Mouse (Mus musculus) B cell, adult 2 months (primary cell): ENCODE results near the gene Srp54c.
"Not testable (repeated sequence)": the region's sequence is repeated elsewhere in the genome, so short reads cannot be mapped to it uniquely, and the experiment has no call there.

ENCODE experiments used
- DNase-seq, 2 experiments: peaks; one replicate each; pipeline ENCODE4 v3.0.0; 2022

Gene Srp54c

GRCm38 (mm10) chr12:55229626-55230519 lies at the start of gene Srp54c:
TSS of gene Srp54c (plus strand) at chr12:55230168.
- not testable (repeated sequence) for DNase-seq

- DNase-seq = not testable (repeated sequence)
These were observed 42.3 kb upstream of the Srp54c start for GRCm38 (mm10) chr12:55187686-55188085.

- not testable (repeated sequence) for DNase-seq
These were observed 40.8 kb upstream of the Srp54c start for GRCm38 (mm10) chr12:55189127-55189526.

GRCm38 (mm10) chr12:55199306-55199705 lies 30.7 kb upstream of the Srp54c start, which contains the start of gene 1700047I17Rik2:
TSS of gene 1700047I17Rik2 (plus strand) at chr12:55199592.
- not testable (repeated sequence) for DNase-seq

DNA sequence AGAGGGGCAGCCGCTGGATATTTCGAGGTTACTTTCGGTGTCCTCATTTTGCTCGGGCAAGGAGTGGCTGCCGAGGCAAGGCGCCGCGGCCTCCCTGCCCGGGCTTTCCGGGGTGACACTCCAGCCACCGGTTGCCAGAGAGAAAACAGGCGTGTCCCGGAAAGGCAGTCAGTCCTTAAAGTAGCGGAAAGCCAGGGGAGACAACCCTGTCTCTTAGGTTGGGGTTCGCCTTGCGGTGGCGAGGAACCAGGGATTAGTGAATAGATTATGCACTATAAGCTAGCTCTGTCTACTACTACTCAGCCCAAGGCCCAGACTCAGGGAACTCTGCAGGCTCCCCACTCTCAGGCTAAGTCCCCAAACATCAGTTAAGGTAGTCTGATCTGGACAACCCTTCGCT lies 30.2 kb upstream of the Srp54c start:
- not testable (repeated sequence) for DNase-seq

DNA sequence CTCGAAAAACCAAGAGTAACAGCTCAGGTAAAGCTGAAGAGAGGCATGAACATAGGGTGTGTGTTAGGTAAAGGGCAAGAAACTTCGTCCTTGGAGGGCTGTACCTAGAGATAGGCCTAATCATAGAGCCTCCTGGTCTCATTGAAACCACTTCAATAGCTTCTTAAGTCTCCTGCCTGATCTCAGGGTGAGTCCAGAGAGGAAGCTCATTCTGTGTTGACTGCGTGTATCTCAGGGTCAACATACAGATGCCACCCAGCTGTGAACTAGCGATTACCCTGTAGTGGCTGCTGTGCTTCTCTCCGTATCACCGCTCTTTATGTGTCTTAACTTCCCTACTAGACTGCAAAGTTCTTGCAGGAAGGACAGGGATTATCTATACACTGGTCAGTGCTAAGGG lies 17.0 kb upstream of the Srp54c start:
- not testable (repeated sequence) for DNase-seq

GRCm38 (mm10) chr12:55230520-55230861 lies 523 bp downstream of the Srp54c start:
- peak; percentile 37 to 40 for DNase-seq

DNA sequence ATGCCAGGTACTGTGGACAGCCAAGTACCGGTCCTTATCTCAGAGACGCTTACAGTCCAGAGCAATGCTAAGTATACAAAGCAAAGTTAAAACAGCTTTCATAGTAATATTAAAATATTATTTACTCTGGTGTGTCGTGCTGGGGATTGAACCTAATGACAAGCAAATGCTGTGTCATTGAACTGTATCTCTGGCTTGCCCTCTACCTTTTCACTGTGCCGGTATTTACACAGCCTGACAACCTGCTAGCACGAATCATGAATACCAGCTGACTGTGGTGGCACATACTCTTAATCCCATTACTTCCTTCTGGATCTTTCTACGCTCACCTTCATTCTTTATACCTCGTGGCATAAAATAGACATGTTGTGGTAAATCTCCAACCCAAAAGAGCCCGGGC lies 12.3 kb downstream of the Srp54c start:
- not testable (repeated sequence) for DNase-seq

DNA sequence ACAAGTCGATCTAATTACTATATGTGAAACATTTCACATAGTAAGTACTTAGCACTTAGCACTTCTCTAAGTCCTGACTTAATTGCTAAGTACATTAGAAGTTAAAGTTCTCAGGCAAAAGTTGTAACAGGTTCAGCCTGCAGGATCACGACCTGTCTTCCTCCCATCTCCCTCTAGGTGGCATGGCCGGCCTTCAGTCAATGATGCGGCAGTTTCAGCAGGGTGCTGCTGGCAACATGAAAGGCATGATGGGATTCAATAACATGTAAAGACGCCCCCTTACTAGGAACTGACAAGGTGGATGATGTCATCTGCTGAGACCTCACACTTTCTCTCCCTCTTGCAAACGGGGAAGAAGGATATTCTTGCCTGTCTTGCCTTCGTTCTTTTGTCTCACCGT lies 32.0 kb downstream of the Srp54c start:
- DNase-seq = not testable (repeated sequence)

DNA sequence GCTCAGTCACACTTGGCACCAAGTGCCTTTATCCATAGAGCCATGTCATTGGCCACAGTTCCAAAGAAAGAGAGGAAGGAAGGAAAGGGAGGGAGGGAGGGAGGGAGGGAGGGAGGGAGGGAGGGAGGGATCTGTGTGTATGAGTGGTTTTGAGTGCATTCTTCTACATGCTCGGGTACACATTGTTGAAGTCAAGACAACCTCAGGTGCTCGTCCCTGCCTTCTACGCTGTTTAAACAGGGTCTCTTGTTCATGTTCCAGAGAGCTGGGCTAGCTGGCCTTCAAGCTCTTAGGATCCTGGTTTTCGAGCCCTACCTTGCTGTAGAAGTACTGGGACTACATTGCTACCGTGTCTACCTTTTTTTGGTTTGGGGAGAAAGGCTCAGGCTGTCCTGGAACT lies 33.4 kb downstream of the Srp54c start:
- DNase-seq = not testable (repeated sequence)

- no peak for DNase-seq
These were observed 42.3 kb downstream of the Srp54c start for GRCm38 (mm10) chr12:55272243-55272642.

DNA sequence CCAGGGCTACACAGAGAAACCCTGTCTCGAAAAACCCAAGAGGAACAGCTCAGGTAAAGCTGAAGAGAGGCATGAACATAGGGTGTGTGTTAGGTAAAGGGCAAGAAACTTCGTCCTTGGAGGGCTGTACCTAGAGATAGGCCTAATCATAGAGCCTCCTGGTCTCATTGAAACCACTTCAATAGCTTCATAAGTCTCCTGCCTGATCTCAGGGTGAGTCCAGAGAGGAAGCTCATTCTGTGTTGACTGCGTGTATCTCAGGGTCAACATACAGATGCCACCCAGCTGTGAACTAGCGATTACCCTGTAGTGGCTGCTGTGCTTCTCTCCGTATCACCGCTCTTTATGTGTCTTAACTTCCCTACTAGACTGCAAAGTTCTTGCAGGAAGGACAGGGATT lies 47.6 kb downstream of the Srp54c start:
- DNase-seq = not testable (repeated sequence)

DNA sequence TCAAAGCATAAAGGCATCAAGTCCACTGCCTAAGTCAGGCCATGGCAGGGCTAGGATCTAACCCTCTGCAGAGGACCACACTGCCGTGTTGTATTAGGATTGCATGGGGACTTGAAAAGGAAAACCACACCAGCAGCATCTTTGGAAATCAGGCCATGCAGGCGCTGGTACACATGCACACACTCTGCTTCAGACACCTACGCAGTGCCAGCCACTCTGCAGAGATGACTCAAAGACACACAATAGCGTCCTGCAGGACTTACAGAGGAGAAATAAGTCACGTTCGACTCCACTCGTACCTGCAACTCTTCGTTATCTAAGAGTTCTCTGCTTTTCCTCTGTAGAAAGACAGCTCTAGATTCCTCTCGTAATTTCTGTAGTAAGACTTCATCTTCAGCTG lies 68.1 kb downstream of the Srp54c start:
- DNase-seq = no peak

GRCm38 (mm10) chr12:55299336-55299735 lies 69.4 kb downstream of the Srp54c start, which contains the start of gene 1110008L16Rik:
TSS of gene 1110008L16Rik (plus strand) at chr12:55299577.
- no peak for DNase-seq

GRCm38 (mm10) chr12:55300820-55301351 lies 70.9 kb downstream of the Srp54c start:
- no peak for DNase-seq

DNA sequence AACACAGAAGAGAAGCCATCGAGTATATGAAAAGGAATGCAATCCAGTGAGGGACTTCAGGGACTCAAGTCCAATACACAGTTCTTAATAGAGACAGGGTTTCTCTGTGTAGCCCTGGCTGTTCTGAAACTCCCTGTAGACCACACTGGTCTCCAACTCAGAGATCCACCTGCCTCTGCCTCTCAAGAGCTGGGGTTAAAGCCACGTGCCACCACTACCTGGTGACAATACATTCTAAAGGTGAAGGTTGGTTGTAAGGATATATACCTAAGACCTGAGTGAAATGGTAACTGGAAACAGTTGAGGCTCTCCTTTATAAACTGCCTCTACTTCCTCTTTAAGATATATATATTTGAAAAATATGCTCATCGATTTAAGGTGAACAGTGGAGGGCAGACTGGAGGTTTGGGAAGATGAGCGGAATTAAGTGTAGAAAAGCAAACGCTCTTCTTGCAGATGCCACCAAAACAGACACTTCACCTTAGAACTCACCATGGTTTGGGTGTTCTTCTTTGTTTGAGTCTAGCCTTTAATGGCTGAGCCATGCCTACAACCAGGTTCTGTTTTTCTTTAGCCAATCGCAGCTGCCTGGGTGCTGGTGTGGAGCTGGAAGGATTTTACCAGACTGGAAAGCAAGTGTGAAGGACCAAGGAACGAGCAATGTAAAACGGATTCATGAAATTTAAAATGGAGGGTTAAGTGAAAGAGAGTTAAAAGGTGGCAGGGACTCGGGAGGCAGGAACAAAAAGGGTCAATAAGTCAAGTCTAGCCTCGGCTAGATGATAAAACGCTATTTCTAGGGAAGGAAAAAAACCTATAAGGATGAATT lies 71.7 kb downstream of the Srp54c start:
- peak; percentile 29 to 35 for DNase-seq

DNA sequence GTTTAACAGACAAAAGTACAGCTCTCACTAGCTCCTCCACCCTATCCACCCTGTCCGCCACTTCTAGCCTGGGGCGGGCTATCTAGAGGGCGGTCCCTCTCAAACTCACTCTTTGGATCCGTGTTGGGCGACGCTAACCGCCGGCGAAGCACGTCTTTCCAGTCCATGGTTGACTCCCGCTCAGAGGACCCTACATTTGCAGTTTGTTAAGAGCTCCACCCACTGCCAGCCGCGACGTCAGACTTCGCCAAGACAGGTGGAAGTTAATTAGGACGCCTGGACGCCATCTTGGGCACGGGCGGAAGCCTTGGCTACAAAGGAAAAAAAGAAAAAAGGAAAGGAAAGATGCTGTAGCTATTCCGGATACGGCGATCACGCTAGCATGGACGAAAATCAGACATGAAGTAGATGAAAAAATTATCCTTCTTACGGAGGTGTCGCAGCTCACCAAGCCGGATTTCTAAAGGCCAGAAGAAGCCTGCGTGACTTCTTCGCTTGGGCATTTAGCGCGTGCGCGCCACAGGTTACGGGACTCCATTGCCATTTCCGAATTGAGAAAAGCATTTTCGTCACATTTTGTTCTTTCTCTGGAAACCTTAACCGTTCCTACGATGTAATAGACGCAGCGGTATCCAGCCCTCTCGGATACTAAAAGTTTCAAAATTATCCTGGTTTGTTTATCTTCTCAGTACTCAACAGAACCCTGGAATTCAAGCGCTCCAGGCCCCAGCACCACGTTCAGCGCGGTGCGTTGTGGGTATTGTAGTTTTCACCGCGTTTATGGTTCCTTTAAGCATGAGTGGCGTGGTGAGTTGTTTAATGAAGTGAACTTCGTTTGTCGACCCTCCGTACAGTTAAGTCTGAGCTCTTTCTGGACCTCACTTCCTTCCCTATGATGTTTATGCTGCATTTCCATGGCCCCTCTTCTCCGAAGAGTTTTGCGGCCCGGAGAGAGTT lies 72.8 kb downstream of the Srp54c start, which contains the start of gene Ppp2r3c:
Gene Ppp2r3c, minus strand, starts transcription at position 514 of the 957 bp plus-strand sequence.
- DNase-seq = peak; percentile 89 to 90

- peak in 1 of 2 experiments; percentile 8 for DNase-seq
These were observed 76.4 kb downstream of the Srp54c start for GRCm38 (mm10) chr12:55306371-55306770.

DNA sequence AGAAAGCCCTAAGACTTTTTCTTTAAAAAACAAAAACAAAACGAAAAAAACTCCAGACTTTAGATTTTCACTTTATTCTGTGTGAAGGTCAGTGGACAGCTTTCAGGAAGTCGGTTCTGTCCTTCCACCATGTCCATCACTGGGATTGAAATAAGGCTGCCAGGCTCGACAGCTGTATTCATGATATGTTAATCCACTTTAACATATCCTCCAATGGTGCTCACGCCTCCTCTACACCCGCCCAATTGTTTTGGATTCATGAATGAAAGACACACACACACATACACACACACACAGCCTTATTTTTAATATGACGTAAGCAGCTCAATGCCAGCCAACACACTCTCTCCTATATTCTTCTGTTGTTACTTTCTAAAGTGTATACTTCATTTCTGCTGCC lies 77.6 kb downstream of the Srp54c start:
- no peak for DNase-seq

DNA sequence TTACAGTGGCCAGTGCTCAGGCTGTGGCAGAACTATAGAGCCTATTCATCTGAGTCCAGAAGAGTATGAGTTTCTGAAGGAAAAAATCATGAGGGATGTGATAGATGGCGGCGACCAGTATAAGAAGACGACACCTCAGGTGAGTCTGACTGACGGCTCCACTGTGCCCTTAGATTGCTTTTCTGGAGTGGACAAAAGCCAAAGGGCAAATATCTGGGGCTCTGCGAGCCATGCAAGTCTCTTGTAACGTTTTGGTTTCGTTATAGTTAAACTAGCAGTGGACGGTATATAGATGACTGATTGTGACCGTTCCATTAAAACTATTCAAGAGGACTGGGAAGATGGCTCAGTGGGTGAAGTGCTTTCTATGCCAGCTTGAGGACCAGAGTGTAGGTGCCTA lies 78.8 kb downstream of the Srp54c start:
- no peak for DNase-seq

DNA sequence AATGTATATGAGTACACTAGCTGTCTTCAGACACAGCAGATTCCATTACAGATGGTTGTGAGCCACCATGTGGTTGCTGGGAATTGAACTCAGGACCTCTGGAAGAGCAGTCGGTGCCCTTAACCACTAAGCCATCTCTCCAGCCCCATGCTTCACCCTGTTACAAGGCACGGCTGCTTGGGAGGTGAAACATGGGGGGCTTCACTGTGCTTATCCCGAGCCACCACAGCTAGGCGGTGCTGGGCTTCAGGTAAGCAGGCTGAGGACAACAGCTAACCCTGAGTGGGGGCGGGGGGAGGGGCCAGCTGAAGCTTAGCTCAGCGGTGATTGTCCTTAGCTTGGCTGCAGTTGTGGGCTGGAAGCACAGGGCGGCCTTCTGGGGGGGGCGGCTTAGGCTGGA lies 79.5 kb downstream of the Srp54c start:
- no peak for DNase-seq

DNA sequence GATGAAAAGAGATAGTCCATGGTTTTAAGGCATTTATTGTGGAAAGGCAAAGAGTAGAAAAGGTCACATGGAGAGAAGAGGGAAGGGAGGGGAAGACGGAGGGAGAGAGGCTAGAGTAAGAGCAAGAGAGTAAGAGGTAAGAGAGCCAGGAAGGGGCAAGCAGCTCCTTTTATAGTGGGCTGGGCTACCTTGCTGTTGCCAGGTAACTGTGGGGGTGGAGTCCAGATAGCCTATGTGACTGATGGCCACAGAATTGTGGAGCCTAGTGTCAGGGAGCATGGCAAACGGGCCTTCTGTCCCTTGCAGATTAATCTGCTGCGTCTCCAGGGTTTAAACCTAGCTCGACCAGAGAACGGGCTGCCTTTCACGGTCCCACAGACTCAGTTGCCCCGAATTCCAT lies 81.9 kb downstream of the Srp54c start:
- DNase-seq = no peak
